Mouse (Mus musculus): ENCODE results near the gene Dis3l2. TPM values are rescaled to one million over a fixed set of nuclear protein-coding genes. Genes with fewer than 3 reads are reported as not detected.

The Dis3l2 gene
- polyA plus RNA-seq, 1 experiment from 2014 or later = 40.6 TPM

DNA sequence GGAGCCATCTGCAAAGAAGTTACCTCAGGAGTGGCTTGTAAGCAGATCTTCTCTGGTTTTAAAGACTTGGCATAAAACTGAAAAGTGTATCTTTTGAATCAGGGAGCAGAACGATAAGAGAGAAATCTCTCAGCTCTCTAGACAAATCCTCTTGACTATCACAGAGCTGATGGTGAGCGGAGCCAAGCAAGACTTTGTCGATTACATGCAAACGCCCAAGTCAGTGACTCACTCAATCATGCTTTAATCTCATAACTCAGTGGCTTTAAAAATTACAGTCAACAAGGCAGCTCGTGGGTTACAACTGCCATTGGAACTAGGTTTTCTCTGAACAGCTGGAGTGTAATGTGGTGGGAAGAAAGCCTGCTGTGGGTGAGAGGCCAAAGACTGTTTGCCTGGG is 297.8 kb downstream of the Dis3l2 start:
- Histone ChIP-seq H3K27me3 (ENCODE audit: control insufficient read depth, insufficient read depth, low read length) (no peaks in the 10 kb centered on the region), H3K27ac (ENCODE audit: low read depth, low read length) (no peak overlapping the region), H3K4me1 (replicated peaks; ENCODE audit: control insufficient read depth, insufficient read depth, low read length) (peaks cover 5% of the 10 kb centered on the region; the same call in 1 of the 2 replicates), H3K9me3 (ENCODE audit: control insufficient read depth, low read length) (no peaks in the 10 kb centered on the region), H3K36me3 (ENCODE audit: control insufficient read depth, insufficient read depth, low read length) (no peaks in the 10 kb centered on the region), H3K9ac (ENCODE audit: low read length) (no peak overlapping the region), H3K4me2 (ENCODE audit: low read depth, low read length, severe bottlenecking) (no peak overlapping the region), H3K4me3 (ENCODE audit: low read depth, low read length) (no peak overlapping the region)
- DNase-seq (ENCODE audit: low spot score) (no peak), ATAC-seq (replicated peaks; ENCODE audit: low FRiP score) (no peak)
- 94% methylated on average over 5 of the region's 5 CpGs for WGBS

DNA sequence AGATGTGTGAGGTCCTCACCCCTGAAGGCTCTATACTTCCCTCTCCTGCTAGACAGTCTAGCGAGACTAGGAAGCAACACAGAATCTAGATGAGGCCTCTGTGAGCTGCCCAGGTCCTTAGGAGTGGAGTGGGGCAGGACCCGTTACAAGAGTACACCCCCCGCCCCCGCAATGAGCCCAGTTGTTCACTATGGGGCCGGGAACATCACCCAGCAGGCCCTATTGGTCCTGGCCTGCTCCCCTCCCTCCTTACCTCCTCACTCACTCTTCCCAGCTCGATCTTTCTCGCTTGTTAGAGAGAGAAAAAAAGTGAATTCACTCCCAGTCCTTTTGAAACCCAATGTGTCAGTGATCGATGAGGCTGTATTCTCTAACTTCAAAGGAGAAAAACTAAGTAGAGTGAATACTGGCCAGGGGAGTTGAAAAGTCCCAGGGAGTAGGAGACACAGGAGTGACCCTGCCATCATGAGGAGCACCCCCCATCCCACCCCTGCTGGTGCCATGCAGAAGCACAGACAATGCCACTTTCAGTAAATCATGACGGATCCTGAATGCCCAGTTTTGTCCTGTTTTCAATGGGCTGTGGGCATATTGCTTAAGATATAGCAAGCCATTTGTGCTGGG is 299.0 kb downstream of the Dis3l2 start:
- H3K4me3 ChIP-seq (ENCODE audit: low read depth, low read length) = no peak overlapping the region
- H3K4me1 ChIP-seq (replicated peaks; ENCODE audit: control insufficient read depth, insufficient read depth, low read length) = peaks cover 5% of the 10 kb centered on the region; the same call in 1 of the 2 replicates
- peak overlapping the region; percentile 41 for H3K27ac ChIP-seq (ENCODE audit: low read depth, low read length)
- no peaks in the 10 kb centered on the region for H3K36me3 ChIP-seq (ENCODE audit: control insufficient read depth, insufficient read depth, low read length)
- no peak overlapping the region for H3K9ac ChIP-seq (ENCODE audit: low read length)
- no peaks in the 10 kb centered on the region for H3K9me3 ChIP-seq (ENCODE audit: control insufficient read depth, low read length)
- 44% methylated on average over 9 of the region's 9 CpGs for WGBS
- peak; percentile 78 for ATAC-seq (replicated peaks; ENCODE audit: low FRiP score)
- H3K27me3 ChIP-seq (ENCODE audit: control insufficient read depth, insufficient read depth, low read length) = no peaks in the 10 kb centered on the region
- no peak for DNase-seq (ENCODE audit: low spot score)
- H3K4me2 ChIP-seq (ENCODE audit: low read depth, low read length, severe bottlenecking) = no peak overlapping the region

DNA sequence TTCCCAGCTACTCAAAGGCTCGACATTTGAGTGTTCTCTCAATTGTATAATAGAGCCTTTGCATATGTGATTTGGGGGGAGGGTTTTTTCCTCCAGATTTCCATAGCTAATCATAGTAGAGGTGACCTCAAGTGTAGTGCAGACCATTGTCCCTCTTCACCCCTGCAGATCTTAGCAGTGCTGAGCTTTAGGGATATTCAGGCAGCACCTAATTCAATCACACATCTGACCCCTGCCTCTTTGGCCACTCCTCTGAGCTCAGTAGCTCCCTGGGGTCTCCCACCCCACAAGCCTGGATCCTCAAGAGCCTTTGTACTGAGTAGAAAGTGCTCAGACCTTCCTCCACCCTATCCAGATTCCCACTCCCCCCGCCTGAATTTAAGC is 299.6 kb downstream of the Dis3l2 start:
- DNase-seq (ENCODE audit: low spot score) = no peak

DNA sequence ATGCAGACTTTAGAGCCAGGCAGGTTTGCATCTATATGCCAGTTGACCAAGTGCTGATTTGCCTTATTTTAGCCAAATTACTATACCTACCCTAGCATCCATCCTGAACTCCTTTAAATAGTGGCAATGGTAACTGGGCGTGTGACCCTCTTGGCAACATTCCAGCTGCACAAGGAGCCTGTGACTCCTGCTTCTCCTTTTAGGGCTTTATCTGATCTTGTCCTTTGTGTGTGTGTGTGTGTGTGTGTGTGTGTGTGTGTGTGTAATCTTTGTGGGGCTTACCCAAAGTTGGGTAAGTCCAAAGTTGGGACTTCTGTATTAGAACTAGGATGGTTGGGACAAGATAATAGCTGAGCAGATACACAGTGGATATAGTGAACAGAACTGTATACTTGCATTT is 302.8 kb downstream of the Dis3l2 start:
- Histone ChIP-seq H3K9me3 (ENCODE audit: control insufficient read depth, low read length) (no peaks in the 10 kb centered on the region), H3K36me3 (ENCODE audit: control insufficient read depth, insufficient read depth, low read length) (no peaks in the 10 kb centered on the region), H3K4me3 (ENCODE audit: low read depth, low read length) (no peak overlapping the region), H3K4me2 (ENCODE audit: low read depth, low read length, severe bottlenecking) (no peak overlapping the region), H3K27ac (ENCODE audit: low read depth, low read length) (no peak overlapping the region), H3K9ac (ENCODE audit: low read length) (no peak overlapping the region), H3K4me1 (replicated peaks; ENCODE audit: control insufficient read depth, insufficient read depth, low read length) (peaks cover 5% of the 10 kb centered on the region; the same call in 1 of the 2 replicates), H3K27me3 (ENCODE audit: control insufficient read depth, insufficient read depth, low read length) (no peaks in the 10 kb centered on the region)
- ATAC-seq (replicated peaks; ENCODE audit: low FRiP score) (no peak), DNase-seq (ENCODE audit: low spot score) (no peak)
- WGBS = 94% methylated on average over 1 of the region's 1 CpGs

More for the DNA sequence above, 299.6 kb downstream of the Dis3l2 start:
- Histone ChIP-seq H3K27ac (ENCODE audit: low read depth, low read length) (peak overlapping the region; percentile 59; the same call in 1 of the 2 replicates), H3K9me3 (ENCODE audit: control insufficient read depth, low read length) (no peaks in the 10 kb centered on the region), H3K4me1 (replicated peaks; ENCODE audit: control insufficient read depth, insufficient read depth, low read length) (peaks cover 5% of the 10 kb centered on the region; the same call in 1 of the 2 replicates), H3K4me3 (ENCODE audit: low read depth, low read length) (no peak overlapping the region), H3K9ac (ENCODE audit: low read length) (no peak overlapping the region), H3K36me3 (ENCODE audit: control insufficient read depth, insufficient read depth, low read length) (no peaks in the 10 kb centered on the region), H3K27me3 (ENCODE audit: control insufficient read depth, insufficient read depth, low read length) (no peaks in the 10 kb centered on the region), H3K4me2 (ENCODE audit: low read depth, low read length, severe bottlenecking) (no peak overlapping the region)
- ATAC-seq (replicated peaks; ENCODE audit: low FRiP score) = peak; percentile 74
- WGBS = 29% methylated on average over 2 of the region's 2 CpGs

DNA sequence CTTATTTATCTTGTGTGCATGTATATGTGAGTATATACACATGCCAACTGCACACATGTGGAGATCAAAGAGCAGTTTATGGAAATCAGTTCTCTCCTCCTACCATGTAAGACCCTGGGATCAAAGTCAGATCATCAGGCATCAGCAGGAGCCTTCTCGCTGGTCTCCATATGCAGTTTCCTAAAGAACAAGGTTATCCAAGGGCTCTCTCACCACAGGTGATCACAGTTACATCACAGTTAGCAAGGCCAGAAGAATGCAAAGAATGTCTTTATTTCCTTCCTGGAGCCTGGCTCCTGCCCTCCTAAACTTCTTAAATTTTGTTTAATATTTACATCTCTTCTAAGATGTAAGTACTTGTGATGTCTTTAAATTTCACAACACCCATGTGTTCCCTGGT is 304.6 kb downstream of the Dis3l2 start:
- no peaks in the 10 kb centered on the region for H3K9me3 ChIP-seq (ENCODE audit: control insufficient read depth, low read length)
- H3K36me3 ChIP-seq (ENCODE audit: control insufficient read depth, insufficient read depth, low read length) = no peaks in the 10 kb centered on the region
- ATAC-seq (replicated peaks; ENCODE audit: low FRiP score) = no peak
- H3K27me3 ChIP-seq (ENCODE audit: control insufficient read depth, insufficient read depth, low read length) = no peaks in the 10 kb centered on the region
- H3K27ac ChIP-seq (ENCODE audit: low read depth, low read length) = no peak overlapping the region
- 37% methylated on average over 1 of the region's 1 CpGs for WGBS
- no peak overlapping the region for H3K9ac ChIP-seq (ENCODE audit: low read length)
- no peak overlapping the region for H3K4me2 ChIP-seq (ENCODE audit: low read depth, low read length, severe bottlenecking)
- 0 out of 2 replicates have a peak, but pooled peaks cover 2% of the 10 kb centered on the region for H3K4me1 ChIP-seq (replicated peaks; ENCODE audit: control insufficient read depth, insufficient read depth, low read length)
- no peak for DNase-seq (ENCODE audit: low spot score)
- H3K4me3 ChIP-seq (ENCODE audit: low read depth, low read length) = no peak overlapping the region

DNA sequence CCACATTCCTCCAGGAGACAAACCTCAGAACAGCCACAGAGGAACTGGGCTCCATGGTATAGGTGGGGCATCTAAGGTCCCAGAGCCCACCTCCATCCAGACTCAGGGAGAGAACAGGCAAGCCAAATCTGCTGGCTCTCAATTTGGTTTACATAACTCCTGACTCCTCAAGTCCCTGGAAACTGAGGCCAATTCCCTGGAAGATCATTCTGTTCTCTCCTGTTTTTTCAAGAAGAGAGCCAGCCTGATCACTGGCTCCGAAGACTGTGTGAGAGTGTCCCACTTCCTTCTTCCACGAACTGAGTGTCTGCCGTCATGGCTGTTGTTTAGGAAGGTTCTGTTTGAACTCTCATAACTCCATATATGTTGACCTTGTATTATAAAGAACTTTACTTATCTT is 305.5 kb downstream of the Dis3l2 start:
- H3K4me1 ChIP-seq (replicated peaks; ENCODE audit: control insufficient read depth, insufficient read depth, low read length) = no peaks in the 10 kb centered on the region
- no peaks in the 10 kb centered on the region for H3K36me3 ChIP-seq (ENCODE audit: control insufficient read depth, insufficient read depth, low read length)
- WGBS = 96% methylated on average over 3 of the region's 3 CpGs
- no peak overlapping the region for H3K27ac ChIP-seq (ENCODE audit: low read depth, low read length)
- no peak overlapping the region for H3K9ac ChIP-seq (ENCODE audit: low read length)
- DNase-seq (ENCODE audit: low spot score) (no peak), ATAC-seq (replicated peaks; ENCODE audit: low FRiP score) (no peak)
- no peak overlapping the region for H3K4me2 ChIP-seq (ENCODE audit: low read depth, low read length, severe bottlenecking)
- no peaks in the 10 kb centered on the region for H3K27me3 ChIP-seq (ENCODE audit: control insufficient read depth, insufficient read depth, low read length)
- no peaks in the 10 kb centered on the region for H3K9me3 ChIP-seq (ENCODE audit: control insufficient read depth, low read length)
- H3K4me3 ChIP-seq (ENCODE audit: low read depth, low read length) = no peak overlapping the region

DNA sequence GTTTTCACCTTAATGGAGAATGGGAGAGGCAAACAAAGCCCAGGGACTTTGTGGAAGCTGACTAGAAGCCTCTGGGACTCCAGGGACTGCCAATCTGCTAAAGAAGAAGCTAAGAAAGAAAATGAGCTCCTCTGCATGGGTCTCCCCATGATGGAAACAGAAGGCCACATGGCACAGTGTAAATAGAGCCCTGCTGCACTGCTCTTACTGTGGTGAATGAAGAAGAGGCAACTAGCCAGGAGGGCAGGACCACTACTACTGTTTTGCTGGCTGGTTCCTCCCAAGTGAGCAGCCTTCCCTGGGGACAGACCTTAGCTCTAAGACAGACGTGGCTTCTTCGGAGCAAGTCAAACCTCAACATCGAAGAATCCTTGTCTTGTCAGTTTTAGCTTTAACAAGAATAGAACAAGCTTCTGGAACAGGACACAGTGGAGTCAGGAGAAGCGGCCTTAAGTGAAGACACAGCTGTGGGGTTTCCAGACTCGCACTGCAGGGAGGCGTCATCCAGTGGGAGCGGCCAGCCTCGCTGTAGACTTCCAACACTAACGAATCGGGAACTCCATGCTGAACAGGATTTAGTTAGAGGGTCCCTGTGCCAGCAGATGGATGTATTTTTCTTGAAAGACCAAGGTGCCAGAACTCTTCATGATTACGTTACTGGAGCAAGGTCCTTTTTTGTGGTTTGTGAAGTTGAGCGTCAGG is 307.2 kb downstream of the Dis3l2 start:
- H3K4me2 ChIP-seq (ENCODE audit: low read depth, low read length, severe bottlenecking) = no peak overlapping the region
- H3K9ac ChIP-seq (ENCODE audit: low read length) = no peak overlapping the region
- DNase-seq (ENCODE audit: low spot score) (no peak), ATAC-seq (replicated peaks; ENCODE audit: low FRiP score) (no peak)
- H3K9me3 ChIP-seq (ENCODE audit: control insufficient read depth, low read length) = no peaks in the 10 kb centered on the region
- no peak overlapping the region for H3K4me3 ChIP-seq (ENCODE audit: low read depth, low read length)
- H3K27ac ChIP-seq (ENCODE audit: low read depth, low read length) = no peak overlapping the region
- 78% methylated on average over 12 of the region's 12 CpGs for WGBS
- H3K4me1 ChIP-seq (replicated peaks; ENCODE audit: control insufficient read depth, insufficient read depth, low read length) = no peaks in the 10 kb centered on the region
- no peaks in the 10 kb centered on the region for H3K36me3 ChIP-seq (ENCODE audit: control insufficient read depth, insufficient read depth, low read length)
- H3K27me3 ChIP-seq (ENCODE audit: control insufficient read depth, insufficient read depth, low read length) = no peaks in the 10 kb centered on the region

DNA sequence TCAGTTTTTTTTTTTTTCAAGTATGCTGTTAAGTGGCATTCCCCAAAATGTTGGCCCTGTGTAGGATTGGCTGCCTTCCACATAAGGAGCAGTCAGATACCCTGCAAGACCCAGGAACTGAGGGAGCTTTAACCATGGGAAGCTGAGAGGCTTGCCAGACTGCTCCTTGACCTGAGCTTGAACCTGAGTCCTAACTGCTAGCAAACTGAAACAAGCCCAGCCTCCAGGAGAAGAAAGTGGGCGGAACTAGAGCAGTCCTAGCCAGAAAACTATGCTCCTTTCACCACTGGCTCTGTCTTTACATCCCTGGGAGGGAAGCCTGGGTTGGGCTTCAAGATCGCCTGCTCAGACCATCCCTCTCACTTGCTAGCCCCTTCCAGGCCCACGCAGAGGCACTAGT is 308.1 kb downstream of the Dis3l2 start:
- no peak overlapping the region for H3K27ac ChIP-seq (ENCODE audit: low read depth, low read length)
- no peaks in the 10 kb centered on the region for H3K36me3 ChIP-seq (ENCODE audit: control insufficient read depth, insufficient read depth, low read length)
- no peaks in the 10 kb centered on the region for H3K4me1 ChIP-seq (replicated peaks; ENCODE audit: control insufficient read depth, insufficient read depth, low read length)
- no peak overlapping the region for H3K4me2 ChIP-seq (ENCODE audit: low read depth, low read length, severe bottlenecking)
- H3K4me3 ChIP-seq (ENCODE audit: low read depth, low read length) = no peak overlapping the region
- ATAC-seq (replicated peaks; ENCODE audit: low FRiP score) (no peak), DNase-seq (ENCODE audit: low spot score) (no peak)
- no peaks in the 10 kb centered on the region for H3K9me3 ChIP-seq (ENCODE audit: control insufficient read depth, low read length)
- no peak overlapping the region for H3K9ac ChIP-seq (ENCODE audit: low read length)
- WGBS = 70% methylated on average over 3 of the region's 3 CpGs
- no peaks in the 10 kb centered on the region for H3K27me3 ChIP-seq (ENCODE audit: control insufficient read depth, insufficient read depth, low read length)

DNA sequence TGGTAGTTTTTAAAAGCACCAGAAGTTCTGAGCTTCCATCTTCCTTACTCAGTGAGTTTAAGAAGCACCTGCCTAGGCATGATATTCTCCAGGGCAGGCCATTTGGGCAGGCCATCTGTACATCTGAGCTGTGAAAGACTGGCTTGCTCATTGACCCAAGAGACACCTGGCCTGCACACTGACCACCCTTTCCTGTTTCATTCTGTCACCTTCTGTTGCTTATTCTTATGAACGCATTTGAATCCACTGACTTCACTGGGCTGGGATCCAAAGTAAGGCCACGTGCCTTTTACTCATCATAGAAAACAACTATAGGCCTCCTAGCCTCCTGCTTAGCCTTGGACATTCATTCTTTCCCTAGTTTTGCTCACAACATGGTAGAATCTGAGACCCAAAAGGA is 309.0 kb downstream of the Dis3l2 start:
- H3K36me3 ChIP-seq (ENCODE audit: control insufficient read depth, insufficient read depth, low read length) = no peaks in the 10 kb centered on the region
- DNase-seq (ENCODE audit: low spot score) (no peak), ATAC-seq (replicated peaks; ENCODE audit: low FRiP score) (no peak)
- no peak overlapping the region for H3K27ac ChIP-seq (ENCODE audit: low read depth, low read length)
- no peaks in the 10 kb centered on the region for H3K9me3 ChIP-seq (ENCODE audit: control insufficient read depth, low read length)
- H3K4me2 ChIP-seq (ENCODE audit: low read depth, low read length, severe bottlenecking) = no peak overlapping the region
- H3K4me1 ChIP-seq (replicated peaks; ENCODE audit: control insufficient read depth, insufficient read depth, low read length) = no peaks in the 10 kb centered on the region
- H3K9ac ChIP-seq (ENCODE audit: low read length) = no peak overlapping the region
- 97% methylated on average over 2 of the region's 2 CpGs for WGBS
- no peaks in the 10 kb centered on the region for H3K27me3 ChIP-seq (ENCODE audit: control insufficient read depth, insufficient read depth, low read length)
- no peak overlapping the region for H3K4me3 ChIP-seq (ENCODE audit: low read depth, low read length)
